Mouse (Mus musculus): ENCODE data around the gene Pi16. TPM values are rescaled to one million over a fixed set of nuclear protein-coding genes. Genes with fewer than 3 reads are reported as not detected.

Gene Pi16
- polyA plus RNA-seq, 1 experiment = not detected

GRCm38 (mm10) chr17:29336266-29336990 is 18.9 kb downstream of the Pi16 start:
- Histone ChIP-seq H3K27ac (ENCODE audit: insufficient read depth, low read depth, low read length) (no peak overlapping the region), H3K4me3 (ENCODE audit: insufficient read depth, low read depth, low read length) (no peak overlapping the region), H3K4me1 (ENCODE audit: control insufficient read depth, insufficient read depth, low read length) (peaks cover 41% of the 10 kb centered on the region)
- no peak for TF ChIP-seq POLR2A (IDR thresholded peaks at IDR 0.05; ENCODE audit: insufficient read depth, low read depth, low read length)
- no peak for TF ChIP-seq CTCF (IDR thresholded peaks at IDR 0.05; ENCODE audit: insufficient read depth, low read depth, low read length)
- WGBS = 80% methylated on average over 19 of the region's 19 CpGs

- Histone ChIP-seq H3K4me3 (ENCODE audit: insufficient read depth, low read depth, low read length) (no peak overlapping the region), H3K4me1 (ENCODE audit: control insufficient read depth, insufficient read depth, low read length) (peaks cover 51% of the 10 kb centered on the region), H3K27ac (ENCODE audit: insufficient read depth, low read depth, low read length) (0 out of 2 replicates have a peak overlapping the region, but pooled peaks have one; percentile 1)
- TF ChIP-seq CTCF (IDR thresholded peaks at IDR 0.05; ENCODE audit: insufficient read depth, low read depth, low read length) = no peak
- TF ChIP-seq POLR2A (IDR thresholded peaks at IDR 0.05; ENCODE audit: insufficient read depth, low read depth, low read length) = no peak
- 54% methylated on average over 9 of the region's 9 CpGs for WGBS
These were observed 20.7 kb downstream of the Pi16 start for GRCm38 (mm10) chr17:29337979-29338823.

- no peak overlapping the region for H3K4me3 ChIP-seq (ENCODE audit: insufficient read depth, low read depth, low read length)
- peaks cover 52% of the 10 kb centered on the region for H3K4me1 ChIP-seq (ENCODE audit: control insufficient read depth, insufficient read depth, low read length)
- TF ChIP-seq CTCF (IDR thresholded peaks at IDR 0.05; ENCODE audit: insufficient read depth, low read depth, low read length) = no peak
- TF ChIP-seq POLR2A (IDR thresholded peaks at IDR 0.05; ENCODE audit: insufficient read depth, low read depth, low read length) = no peak
- no peak overlapping the region for H3K27ac ChIP-seq (ENCODE audit: insufficient read depth, low read depth, low read length)
- 37% methylated on average over 11 of the region's 11 CpGs for WGBS
These were observed 21.8 kb downstream of the Pi16 start for GRCm38 (mm10) chr17:29339170-29339768.

GRCm38 (mm10) chr17:29340406-29341261 is 23.2 kb downstream of the Pi16 start:
- 70% methylated on average over 18 of the region's 18 CpGs for WGBS
- TF ChIP-seq CTCF (IDR thresholded peaks at IDR 0.05; ENCODE audit: insufficient read depth, low read depth, low read length) = no peak
- no peak for TF ChIP-seq POLR2A (IDR thresholded peaks at IDR 0.05; ENCODE audit: insufficient read depth, low read depth, low read length)
- no peak overlapping the region for H3K27ac ChIP-seq (ENCODE audit: insufficient read depth, low read depth, low read length)

GRCm38 (mm10) chr17:29341591-29342003 is 24.1 kb downstream of the Pi16 start:
- peaks cover 55% of the 10 kb centered on the region for H3K4me1 ChIP-seq (ENCODE audit: control insufficient read depth, insufficient read depth, low read length)
- peak overlapping the region; percentile 55 for H3K27ac ChIP-seq (ENCODE audit: insufficient read depth, low read depth, low read length)
- WGBS = 10% methylated on average over 9 of the region's 9 CpGs
- H3K4me3 ChIP-seq (ENCODE audit: insufficient read depth, low read depth, low read length) = 0 out of 2 replicates have a peak overlapping the region, but pooled peaks have one; percentile 11
- TF ChIP-seq POLR2A (IDR thresholded peaks at IDR 0.05; ENCODE audit: insufficient read depth, low read depth, low read length) (no peak), CTCF (IDR thresholded peaks at IDR 0.05; ENCODE audit: insufficient read depth, low read depth, low read length) (no peak)

More at GRCm38 (mm10) chr17:29340406-29341261, 23.2 kb downstream of the Pi16 start:
- no peak overlapping the region for H3K4me3 ChIP-seq (ENCODE audit: insufficient read depth, low read depth, low read length)
- H3K4me1 ChIP-seq (ENCODE audit: control insufficient read depth, insufficient read depth, low read length) = peaks cover 56% of the 10 kb centered on the region

GRCm38 (mm10) chr17:29342010-29342910 is 24.8 kb downstream of the Pi16 start:
- TF ChIP-seq POLR2A (IDR thresholded peaks at IDR 0.05; ENCODE audit: insufficient read depth, low read depth, low read length) (no peak), CTCF (IDR thresholded peaks at IDR 0.05; ENCODE audit: insufficient read depth, low read depth, low read length) (no peak)
- Histone ChIP-seq H3K27ac (ENCODE audit: insufficient read depth, low read depth, low read length) (peak overlapping the region; percentile 55; the same call in 1 of the 2 replicates), H3K4me1 (ENCODE audit: control insufficient read depth, insufficient read depth, low read length) (peaks cover 49% of the 10 kb centered on the region), H3K4me3 (ENCODE audit: insufficient read depth, low read depth, low read length) (no peak overlapping the region)
- 58% methylated on average over 13 of the region's 13 CpGs for WGBS

- no peak for TF ChIP-seq CTCF (IDR thresholded peaks at IDR 0.05; ENCODE audit: insufficient read depth, low read depth, low read length)
- no peak for TF ChIP-seq POLR2A (IDR thresholded peaks at IDR 0.05; ENCODE audit: insufficient read depth, low read depth, low read length)
- Histone ChIP-seq H3K4me3 (ENCODE audit: insufficient read depth, low read depth, low read length) (no peak overlapping the region), H3K27ac (ENCODE audit: insufficient read depth, low read depth, low read length) (no peak overlapping the region), H3K4me1 (ENCODE audit: control insufficient read depth, insufficient read depth, low read length) (peaks cover 49% of the 10 kb centered on the region)
- WGBS = 79% methylated on average over 5 of the region's 5 CpGs
These were observed 25.8 kb downstream of the Pi16 start for GRCm38 (mm10) chr17:29343241-29343640.
